24 mouse cellular contexts compared by ENCODE assay signal in genomic region chr2:73107089-73107488, GRCm38 (mm10).
"Had no signal": no experiment of that assay in that cellular context is flagged by ENCODE, and none has a peak within 500 bp of the region (broad histone marks: within the 10 kb centered on the region; RNA-seq: fewer than 3 reads in every experiment).

No protein-coding gene starts in this region.

- DNase-seq: gastrocnemius, postnatal 14 days; gastrocnemius, postnatal 36 days; heart, adult 11 months; heart, adult 2 months; heart, postnatal 10 days; heart, postnatal 36 days; kidney, adult 11 months; kidney, adult 2 months; kidney, adult 9 months; kidney, postnatal 14 days; kidney, postnatal 36 days; layer of hippocampus, adult 9-11 months; layer of hippocampus, postnatal 36 days; left cerebral cortex, postnatal 4 days had no signal

- H3K9me3 ChIP-seq: heart, embryonic 12.5 days; hindbrain, embryonic 13.5 days; hindbrain, embryonic 15.5 days; kidney, embryonic 15.5 days; limb, embryonic 13.5 days; limb, embryonic 15.5 days had no signal

- H3K27me3 ChIP-seq: heart, embryonic 12.5 days; hindbrain, embryonic 13.5 days; hindbrain, embryonic 15.5 days; kidney, embryonic 15.5 days; limb, embryonic 13.5 days; limb, embryonic 15.5 days had no signal

- H3K4me2 ChIP-seq: heart, embryonic 12.5 days; hindbrain, embryonic 13.5 days; hindbrain, embryonic 15.5 days; kidney, embryonic 15.5 days; limb, embryonic 13.5 days; limb, embryonic 15.5 days had no signal

- ATAC-seq: hindbrain, postnatal 0 days; intestine, embryonic 16.5 days had no signal

- H3K9ac ChIP-seq: heart, embryonic 12.5 days; hindbrain, embryonic 13.5 days; hindbrain, embryonic 15.5 days; kidney, embryonic 15.5 days; limb, embryonic 13.5 days; limb, embryonic 15.5 days; liver, embryonic 14.5 days had no signal

- H3K27ac ChIP-seq: heart, adult 2 months; hindbrain, embryonic 13.5 days; hindbrain, embryonic 15.5 days; hindbrain, postnatal 0 days; kidney, embryonic 15.5 days; kidney, postnatal 0 days; limb, embryonic 13.5 days; limb, embryonic 15.5 days; liver, embryonic 14.5 days had no signal

- H3K4me1 ChIP-seq: heart, embryonic 12.5 days; hindbrain, embryonic 13.5 days; hindbrain, embryonic 15.5 days; kidney, embryonic 15.5 days; limb, embryonic 13.5 days; limb, embryonic 15.5 days had no signal

- H3K4me3 ChIP-seq: heart, adult 2 months; heart, embryonic 12.5 days; hindbrain, embryonic 13.5 days; hindbrain, embryonic 15.5 days; kidney, embryonic 15.5 days; limb, embryonic 13.5 days; limb, embryonic 15.5 days had no signal

- H3K36me3 ChIP-seq: heart, embryonic 12.5 days; hindbrain, embryonic 13.5 days; hindbrain, embryonic 15.5 days; kidney, embryonic 15.5 days; limb, embryonic 13.5 days; limb, embryonic 15.5 days had no signal
